Mouse (Mus musculus): ENCODE data around the gene Mrgpre.
A peak's percentile ranks its signal among the peaks of the same experiment; 100 is the strongest.

Mrgpre gene

GRCm38 (mm10) chr7:143777375-143777774, 6.9 kb downstream of the Mrgpre start:
- DNase-seq (ENCODE audit: low spot score): no peak

GRCm38 (mm10) chr7:143776137-143776536, 8.2 kb downstream of the Mrgpre start:
- DNase-seq (ENCODE audit: low spot score): no peak

GRCm38 (mm10) chr7:143769461-143769860, 14.8 kb downstream of the Mrgpre start:
- DNase-seq (ENCODE audit: low spot score): no peak

- DNase-seq (ENCODE audit: low spot score): no peak
Measured at GRCm38 (mm10) chr7:143768267-143768666, 16.0 kb downstream of the Mrgpre start.

GRCm38 (mm10) chr7:143766893-143767292, 17.4 kb downstream of the Mrgpre start, which contains the start of gene Mrgprg:
Gene Mrgprg, minus strand, starts transcription at chr7:143766993.
- no peak for DNase-seq (ENCODE audit: low spot score)

GRCm38 (mm10) chr7:143764876-143765530, 19.3 kb downstream of the Mrgpre start:
- no peak for DNase-seq (ENCODE audit: low spot score)

- peak; percentile 80 for DNase-seq (ENCODE audit: low spot score)
Measured at GRCm38 (mm10) chr7:143763794-143764193, 20.5 kb downstream of the Mrgpre start.

- DNase-seq (ENCODE audit: low spot score): no peak
Measured at GRCm38 (mm10) chr7:143758956-143759355, 25.3 kb downstream of the Mrgpre start.

GRCm38 (mm10) chr7:143757696-143758095, 26.6 kb downstream of the Mrgpre start:
- DNase-seq (ENCODE audit: low spot score): no peak

GRCm38 (mm10) chr7:143757027-143757390, 27.3 kb downstream of the Mrgpre start:
- DNase-seq (ENCODE audit: low spot score): peak; percentile 84

- DNase-seq (ENCODE audit: low spot score): no peak
Measured at GRCm38 (mm10) chr7:143756125-143757026, 27.9 kb downstream of the Mrgpre start, which contains the start of gene Osbpl5. Gene Osbpl5, minus strand, starts transcription at chr7:143756985.

- no peak for DNase-seq (ENCODE audit: low spot score)
Measured at GRCm38 (mm10) chr7:143755357-143756124, 28.8 kb downstream of the Mrgpre start.

- peak; percentile 80 for DNase-seq (ENCODE audit: low spot score)
Measured at GRCm38 (mm10) chr7:143753990-143754715, 30.1 kb downstream of the Mrgpre start.

- DNase-seq (ENCODE audit: low spot score): no peak
Measured at GRCm38 (mm10) chr7:143752606-143753005, 31.7 kb downstream of the Mrgpre start.

GRCm38 (mm10) chr7:143752056-143752455, 32.2 kb downstream of the Mrgpre start:
- DNase-seq (ENCODE audit: low spot score): no peak

- DNase-seq (ENCODE audit: low spot score): no peak
Measured at GRCm38 (mm10) chr7:143751380-143751779, 32.9 kb downstream of the Mrgpre start.

GRCm38 (mm10) chr7:143749045-143749444, 35.3 kb downstream of the Mrgpre start:
- no peak for DNase-seq (ENCODE audit: low spot score)

- DNase-seq (ENCODE audit: low spot score): peak; percentile 95
Measured at GRCm38 (mm10) chr7:143748041-143748868, 36.0 kb downstream of the Mrgpre start.

GRCm38 (mm10) chr7:143740653-143741052, 43.6 kb downstream of the Mrgpre start:
- no peak for DNase-seq (ENCODE audit: low spot score)

Measured in retina, embryonic 14.5 days (tissue).